Mouse (Mus musculus) macrophage (primary cell): Measurements from ENCODE around the gene Bsg. TPM values are rescaled to one million over a fixed set of nuclear protein-coding genes. Genes with fewer than 3 reads are reported as not detected.
A peak's percentile ranks its signal among the peaks of the same experiment; 100 is the strongest.
"Not testable (repeated sequence)": the region's sequence is repeated elsewhere in the genome, so short reads cannot be mapped to it uniquely, and the experiment has no call there.

ENCODE experiments used
- H3K27ac ChIP-seq: fragments of 350-480 bp; formaldehyde crosslinking; 2 replicates; pipeline ENCODE4 v1.9.0; 2021
- H3K36me3 ChIP-seq: fragments of 350-480 bp; formaldehyde crosslinking; 2 replicates; pipeline ENCODE4 v1.9.0; 2021; ENCODE audit errors: inconsistent target
- H3K4me3 ChIP-seq: fragments of 350-480 bp; formaldehyde crosslinking; 2 replicates; pipeline ENCODE4 v1.9.0; 2021; ENCODE audit errors: inconsistent target
- H3K79me2 ChIP-seq: fragments of 350-480 bp; formaldehyde crosslinking; 2 replicates; pipeline ENCODE4 v1.9.0; 2021; ENCODE audit errors: inconsistent target
- WGBS: methylation state at CpG from one replicate; pipeline ENCODE4 v1.1.7; 2026; ENCODE audit warnings: inconsistent platforms; ENCODE audit not compliant: missing documents; 5-methylcytosine and 5-hydroxymethylcytosine counted together
- polyA plus RNA-seq: library from polyadenylated mRNA; stranded (reverse); fragments of 250-400 nt; gene quantifications from 3 replicates; pipeline ENCODE4 v1.2.4, GENCODE M21; 2018; ENCODE audit warnings: inconsistent platforms

Bsg gene
- polyA plus RNA-seq, 1 experiment from 2014 or later = 456 TPM

GRCm38 (mm10) chr10:79689178-79689577 lies 15.1 kb upstream of the Bsg start:
- Histone ChIP-seq H3K4me3 (no peak overlapping the region), H3K79me2 (peaks cover 27% of the 10 kb centered on the region), H3K36me3 (peaks cover 44% of the 10 kb centered on the region), H3K27ac (no peak overlapping the region)
- WGBS = 100% methylated on average over 3 of the region's 3 CpGs

DNA sequence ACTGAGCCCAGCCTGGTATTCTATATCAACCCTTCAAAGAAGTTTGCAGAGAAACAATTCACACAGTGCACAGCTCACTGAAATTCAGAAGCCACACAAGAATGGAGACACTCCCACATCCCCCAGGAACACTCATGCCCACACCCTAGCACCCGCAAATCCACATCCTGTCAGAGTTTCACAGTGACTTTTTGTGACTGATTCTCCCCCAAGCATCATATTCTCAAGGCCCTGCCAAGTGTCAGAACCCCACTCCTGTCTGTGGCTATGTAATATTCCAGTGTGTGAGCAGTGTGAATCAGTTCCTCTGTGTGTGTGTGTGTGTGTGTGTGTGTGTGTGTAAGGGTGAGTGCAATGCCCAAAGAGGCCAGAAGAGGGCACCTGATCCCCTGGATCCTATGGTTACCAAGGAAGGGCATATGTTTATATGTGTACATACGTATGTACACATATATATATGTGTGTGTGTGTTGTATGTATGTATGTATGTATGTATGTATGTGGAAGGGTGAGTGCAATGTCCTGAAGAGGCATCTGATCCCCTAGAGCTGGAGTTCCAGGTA lies 12.2 kb upstream of the Bsg start:
- Histone ChIP-seq H3K79me2 (no peaks in the 10 kb centered on the region), H3K27ac (no peak overlapping the region), H3K36me3 (peaks cover 18% of the 10 kb centered on the region; the same call in 1 of the 2 replicates), H3K4me3 (no peak overlapping the region)
- WGBS = 94% methylated on average over 1 of the region's 2 CpGs

DNA sequence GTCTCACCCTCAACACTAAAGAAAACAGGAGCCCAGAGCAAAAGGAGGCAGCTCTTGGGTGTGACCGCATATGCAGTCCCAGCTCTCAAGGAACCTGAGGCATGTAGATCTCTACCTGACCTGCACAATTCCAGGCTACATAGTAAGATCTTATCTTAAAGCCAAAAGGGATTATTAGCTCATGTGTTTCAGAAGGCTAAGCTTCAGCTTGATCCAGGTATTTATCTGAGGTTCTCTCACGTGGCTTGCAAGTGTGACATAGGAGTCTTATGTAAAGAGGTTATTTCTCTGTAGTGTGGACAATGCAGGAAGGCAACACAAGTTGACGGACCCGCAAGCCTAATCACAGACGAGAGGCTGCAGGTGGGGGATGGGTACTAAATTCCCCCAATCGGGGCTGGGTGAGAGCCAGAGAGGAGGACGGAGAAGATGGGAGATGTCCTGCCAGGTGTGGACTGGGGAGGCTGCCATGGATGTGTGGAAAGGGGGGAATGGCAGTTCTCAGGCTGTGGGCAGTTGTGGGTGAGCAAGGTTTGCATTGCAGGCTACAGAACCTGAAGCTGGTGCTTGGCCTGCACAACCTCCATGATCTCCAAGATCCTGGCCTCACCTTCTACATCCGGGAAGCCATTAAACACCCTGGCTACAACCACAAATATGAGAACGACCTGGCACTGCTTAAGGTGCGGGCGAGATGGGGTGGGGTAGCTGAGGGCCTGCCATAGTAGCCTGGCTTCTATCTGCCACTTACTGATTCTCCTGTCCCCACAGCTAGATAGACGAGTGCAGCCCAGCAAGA lies 10.5 kb upstream of the Bsg start:
- Histone ChIP-seq H3K27ac (no peak overlapping the region), H3K79me2 (no peaks in the 10 kb centered on the region), H3K36me3 (peaks cover 2% of the 10 kb centered on the region; the same call in 1 of the 2 replicates), H3K4me3 (no peak overlapping the region)
- WGBS = 91% methylated on average over 12 of the region's 12 CpGs

GRCm38 (mm10) chr10:79694379-79694655 lies 10.0 kb upstream of the Bsg start:
- no peak overlapping the region for H3K4me3 ChIP-seq
- H3K79me2 ChIP-seq = no peaks in the 10 kb centered on the region
- H3K27ac ChIP-seq = no peak overlapping the region
- 98% methylated on average over 6 of the region's 6 CpGs for WGBS
- no peaks in the 10 kb centered on the region for H3K36me3 ChIP-seq

DNA sequence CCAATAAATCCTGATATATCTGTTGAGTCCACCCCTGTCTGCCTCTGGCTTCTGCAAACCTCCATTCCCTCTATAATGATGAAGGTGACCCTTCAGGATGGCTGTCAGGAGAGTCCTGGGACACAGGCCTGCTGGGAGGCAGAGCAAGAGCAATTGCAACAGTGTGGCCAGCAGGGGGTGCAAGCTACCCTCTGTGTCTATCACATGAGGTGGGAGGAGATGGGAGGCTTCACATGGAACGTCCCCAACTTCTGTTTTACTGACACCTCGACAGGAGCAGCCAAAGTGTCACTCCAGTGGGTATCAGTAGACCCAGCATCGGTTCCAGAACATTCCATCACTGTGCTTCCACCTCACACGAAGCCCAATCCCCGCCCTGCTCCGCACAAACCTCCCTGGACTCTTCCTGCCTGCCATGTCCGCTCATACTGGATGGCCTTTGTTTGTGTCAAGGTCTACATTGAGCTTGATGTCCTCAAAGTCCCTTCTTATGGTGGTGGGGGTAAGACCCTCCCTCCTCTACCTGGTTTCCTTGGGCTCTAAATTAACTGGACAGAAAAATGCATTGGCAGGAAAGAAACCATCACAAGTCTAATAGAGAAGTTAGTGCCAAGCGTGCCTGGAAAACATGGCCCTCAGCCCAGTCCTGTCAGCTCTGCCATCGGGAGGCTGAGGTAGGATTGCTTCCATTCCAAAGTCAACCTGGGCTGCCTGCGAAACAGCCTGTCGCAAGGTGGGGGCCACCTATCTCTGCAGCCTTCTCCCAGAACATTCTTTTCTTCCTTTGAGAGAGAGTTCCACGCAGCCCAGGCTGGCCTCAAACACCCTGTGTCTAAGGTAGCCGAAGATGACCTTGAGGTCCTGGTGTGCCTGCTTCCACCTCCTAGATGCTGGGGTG lies 8.8 kb upstream of the Bsg start:
- Histone ChIP-seq H3K27ac (no peak overlapping the region), H3K79me2 (no peaks in the 10 kb centered on the region), H3K36me3 (no peaks in the 10 kb centered on the region), H3K4me3 (no peak overlapping the region)
- 67% methylated on average over 13 of the region's 13 CpGs for WGBS

- Histone ChIP-seq H3K27ac (no peak overlapping the region), H3K4me3 (no peak overlapping the region), H3K79me2 (no peaks in the 10 kb centered on the region), H3K36me3 (no peaks in the 10 kb centered on the region)
- WGBS = 75% methylated on average over 9 of the region's 9 CpGs
These were observed 8.1 kb upstream of the Bsg start for GRCm38 (mm10) chr10:79696129-79696651.

GRCm38 (mm10) chr10:79697916-79698315 lies 6.4 kb upstream of the Bsg start:
- WGBS = 69% methylated on average over 6 of the region's 6 CpGs
- no peak overlapping the region for H3K4me3 ChIP-seq
- no peak overlapping the region for H3K27ac ChIP-seq
- no peaks in the 10 kb centered on the region for H3K36me3 ChIP-seq
- H3K79me2 ChIP-seq = no peaks in the 10 kb centered on the region

DNA sequence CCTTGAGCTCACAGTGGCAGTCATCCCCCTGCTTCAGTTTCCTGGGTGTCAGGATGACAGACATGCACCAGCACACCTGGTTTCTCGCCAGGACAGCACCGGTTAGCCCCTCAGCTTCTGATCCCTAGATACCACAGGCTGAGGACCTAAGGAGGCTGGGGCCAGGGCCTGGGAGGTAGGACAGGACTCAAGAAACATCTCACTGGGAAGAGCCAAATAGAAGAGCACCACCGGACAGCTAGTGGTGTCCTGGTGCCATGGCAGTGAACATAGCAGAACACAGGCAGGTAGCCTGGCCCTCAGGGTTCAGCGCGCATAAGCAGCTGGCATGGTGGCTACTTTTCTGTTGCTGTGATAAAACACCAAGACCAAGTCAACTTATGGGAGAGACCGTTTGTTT lies 5.8 kb upstream of the Bsg start:
- WGBS = 93% methylated on average over 6 of the region's 6 CpGs

GRCm38 (mm10) chr10:79700676-79701075 lies 3.6 kb upstream of the Bsg start:
- H3K36me3 ChIP-seq = no peaks in the 10 kb centered on the region
- H3K79me2 ChIP-seq = peaks cover 13% of the 10 kb centered on the region
- no peak overlapping the region for H3K27ac ChIP-seq
- WGBS = 74% methylated on average over 7 of the region's 7 CpGs
- no peak overlapping the region for H3K4me3 ChIP-seq

More for the DNA sequence above, 5.8 kb upstream of the Bsg start:
- no peak overlapping the region for H3K4me3 ChIP-seq
- H3K79me2 ChIP-seq = no peaks in the 10 kb centered on the region
- H3K36me3 ChIP-seq = no peaks in the 10 kb centered on the region
- no peak overlapping the region for H3K27ac ChIP-seq

GRCm38 (mm10) chr10:79701443-79702129 lies 2.7 kb upstream of the Bsg start:
- Histone ChIP-seq H3K79me2 (peaks cover 22% of the 10 kb centered on the region), H3K27ac (no peak overlapping the region), H3K4me3 (no peak overlapping the region), H3K36me3 (no peaks in the 10 kb centered on the region)
- 88% methylated on average over 10 of the region's 10 CpGs for WGBS

DNA sequence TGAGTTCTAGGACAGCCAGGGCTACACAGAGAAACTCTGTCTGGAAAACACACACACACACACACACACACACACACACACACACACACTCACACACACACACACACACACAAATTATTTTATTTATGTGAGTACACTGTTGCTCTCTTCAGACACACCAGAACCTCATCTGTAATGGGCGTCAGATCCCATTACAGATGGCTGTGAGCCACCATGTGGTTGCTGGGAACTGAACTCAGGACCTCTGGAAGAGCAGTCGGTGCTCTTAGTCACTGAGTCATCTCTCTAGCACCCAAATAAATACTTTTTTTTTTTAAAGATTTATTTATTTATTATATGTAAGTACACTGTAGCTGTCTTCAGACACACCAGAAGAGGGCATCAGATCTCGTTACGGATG lies 1.3 kb upstream of the Bsg start:
- peaks cover 36% of the 10 kb centered on the region for H3K79me2 ChIP-seq
- H3K27ac ChIP-seq, H3K4me3 ChIP-seq, H3K36me3 ChIP-seq: not testable (repeated sequence)
- WGBS = 80% methylated on average over 2 of the region's 4 CpGs

DNA sequence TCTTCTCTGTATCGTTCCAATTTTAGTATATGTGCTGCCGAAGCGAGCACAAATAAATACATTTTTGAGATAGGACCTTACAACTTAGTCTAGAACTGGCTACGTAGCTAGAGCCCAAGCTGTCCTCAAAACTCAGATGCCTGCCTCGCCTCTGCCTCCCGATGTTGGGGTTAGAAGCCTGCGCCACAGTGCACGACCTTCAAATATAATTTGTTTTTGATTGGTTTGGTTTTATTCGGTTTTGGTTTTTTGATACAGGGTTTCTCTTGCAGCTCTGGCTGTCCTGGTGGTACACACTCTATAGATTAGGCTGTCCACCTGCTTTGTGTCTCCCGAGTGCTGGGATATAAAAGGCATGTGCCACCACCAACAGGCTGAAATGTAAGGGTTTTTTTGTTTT lies 750 bp upstream of the Bsg start:
- peaks cover 41% of the 10 kb centered on the region for H3K79me2 ChIP-seq
- H3K36me3 ChIP-seq = no peaks in the 10 kb centered on the region
- H3K4me3 ChIP-seq = peak overlapping the region; percentile 7; the same call in 1 of the 2 replicates
- no peak overlapping the region for H3K27ac ChIP-seq
- WGBS = 86% methylated on average over 10 of the region's 10 CpGs

- Histone ChIP-seq H3K36me3 (peaks cover 10% of the 10 kb centered on the region; the same call in 1 of the 2 replicates), H3K4me3 (peak overlapping the region; percentile 90), H3K79me2 (peaks cover 52% of the 10 kb centered on the region), H3K27ac (peak overlapping the region; percentile 70)
- WGBS = 14% methylated on average over 10 of the region's 10 CpGs
These were observed 674 bp downstream of the Bsg start for GRCm38 (mm10) chr10:79704970-79705360.

GRCm38 (mm10) chr10:79705951-79706350 lies 1.7 kb downstream of the Bsg start:
- peaks cover 52% of the 10 kb centered on the region for H3K79me2 ChIP-seq
- no peak overlapping the region for H3K27ac ChIP-seq
- peaks cover 20% of the 10 kb centered on the region; the same call in 1 of the 2 replicates for H3K36me3 ChIP-seq
- no peak overlapping the region for H3K4me3 ChIP-seq
- WGBS = 94% methylated on average over 4 of the region's 5 CpGs
